Comparison of ENCODE assay signal across 29 mouse cellular contexts in the genomic region with DNA sequence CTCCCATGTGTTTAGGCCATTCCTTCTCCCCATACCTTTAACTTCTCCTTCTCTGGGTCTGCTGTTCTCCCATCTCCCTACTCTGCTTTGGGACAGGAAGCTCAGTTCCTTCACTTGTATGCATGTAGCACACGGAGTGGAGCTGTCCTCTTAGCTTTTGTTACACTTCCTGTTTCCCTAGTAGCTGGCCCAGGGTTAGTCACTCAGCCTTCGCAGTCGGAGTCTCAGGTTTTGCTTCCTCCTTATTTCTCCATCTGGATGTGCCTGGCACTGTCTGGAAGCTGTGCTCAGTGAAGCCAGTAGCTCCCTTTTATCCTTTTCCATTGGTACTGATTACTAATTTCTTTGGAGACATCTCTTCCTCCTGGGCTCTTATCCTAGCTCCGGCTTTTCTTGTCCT.
DNase-seq lines count a peak whose midpoint lies in the region; ATAC-seq and TF ChIP-seq lines count a peak whose summit lies in the region.
"Had no signal": no experiment of that assay in that cellular context is flagged by ENCODE, and none has a peak within 500 bp of the region (broad histone marks: within the 10 kb centered on the region; RNA-seq: fewer than 3 reads in every experiment).

No protein-coding gene starts in this region.

- WGBS in lung, postnatal 0 days: 63% methylated on average over 4 of the region's 4 CpGs
- WGBS in forebrain, embryonic 12.5 days: 82% methylated on average over 4 of the region's 4 CpGs

- no peak for TF ChIP-seq EP300 in lung, postnatal 0 days (IDR thresholded peaks at IDR 0.05)

- H3K4me3 ChIP-seq in lung, postnatal 0 days (ENCODE audit: low read depth, low read length): no peak overlapping the region
- H3K4me3 ChIP-seq in forebrain, embryonic 12.5 days (replicated peaks): no peak overlapping the region
- H3K4me3 ChIP-seq: erythroblast, embryonic 14.5 days; heart, embryonic 12.5 days; hindbrain, embryonic 13.5 days; limb, embryonic 10.5 days; limb, embryonic 15.5 days; megakaryocyte, embryonic 14.5 days; midbrain, embryonic 12.5 days; myocyte; stomach, embryonic 15.5 days had no signal

- TF ChIP-seq CTCF in lung, postnatal 0 days (IDR thresholded peaks at IDR 0.05): no peak

- no peaks in the 10 kb centered on the region for H3K36me3 ChIP-seq in lung, postnatal 0 days (ENCODE audit: insufficient read depth, low read length)
- peaks cover 19% of the 10 kb centered on the region for H3K36me3 ChIP-seq in forebrain, embryonic 12.5 days (replicated peaks)

- ATAC-seq in frontal cortex, adult (ENCODE audit: low TSS enrichment): peak; percentile 73
- ATAC-seq in lung, postnatal 0 days: no peak
- no peak for ATAC-seq in forebrain, embryonic 12.5 days (ENCODE audit: low FRiP score)
- ATAC-seq: activated CD4-positive, CD25-positive, alpha-beta regulatory T cell, adult 4 months; intestine, postnatal 0 days had no signal

- DNase-seq in frontal cortex, adult 2 months (ENCODE audit: extremely low spot score in 1 of 2, low spot score in 1 of 2): no peak
- DNase-seq in lung, postnatal 0 days (ENCODE audit: low spot score): peak; percentile 11
- DNase-seq in lung, postnatal 36 days: no peak
- DNase-seq in induced T-regulatory cell, adult 2 months (ENCODE audit: low read depth): peak; percentile 14
- DNase-seq in adrenal gland, postnatal 14 days: no peak
- no peak for DNase-seq in cerebellum, postnatal 36 days
- DNase-seq: adrenal gland, adult 2 months; cerebellum, adult 8-10 months; cerebellum, postnatal 25 days; gastrocnemius, postnatal 25 days; heart, adult 18-20 months; heart, postnatal 4 days; layer of hippocampus, postnatal 36 days; lung, postnatal 10 days; thymus, postnatal 14 days had no signal

- H3K27ac ChIP-seq in lung, postnatal 0 days (ENCODE audit: low read length): no peak overlapping the region
- H3K27ac ChIP-seq in forebrain, embryonic 12.5 days: no peak overlapping the region
- H3K27ac ChIP-seq: hindbrain, embryonic 13.5 days; limb, embryonic 10.5 days; limb, embryonic 15.5 days; liver, embryonic 14.5 days; midbrain, embryonic 12.5 days; stomach, embryonic 15.5 days had no signal

- peaks cover 3% of the 10 kb centered on the region; the same call in 1 of the 2 replicates for H3K4me1 ChIP-seq in lung, postnatal 0 days (ENCODE audit: insufficient read depth, low read depth, low read length)
- no peaks in the 10 kb centered on the region for H3K4me1 ChIP-seq in forebrain, embryonic 12.5 days
- H3K4me1 ChIP-seq: heart, embryonic 12.5 days; hindbrain, embryonic 13.5 days; limb, embryonic 10.5 days; limb, embryonic 15.5 days; stomach, embryonic 15.5 days had no signal

- H3K9ac ChIP-seq in lung, postnatal 0 days (replicated peaks; ENCODE audit: low read depth): no peak overlapping the region
- no peak overlapping the region for H3K9ac ChIP-seq in forebrain, embryonic 12.5 days
- H3K9ac ChIP-seq: heart, embryonic 12.5 days; hindbrain, embryonic 13.5 days; limb, embryonic 15.5 days; liver, embryonic 14.5 days; midbrain, embryonic 12.5 days; stomach, embryonic 15.5 days had no signal

- H3K4me2 ChIP-seq in lung, postnatal 0 days (replicated peaks; ENCODE audit: low read depth, low read length): no peak overlapping the region
- H3K4me2 ChIP-seq in forebrain, embryonic 12.5 days: no peak overlapping the region
- H3K4me2 ChIP-seq: heart, embryonic 12.5 days; hindbrain, embryonic 13.5 days; limb, embryonic 15.5 days; midbrain, embryonic 12.5 days; stomach, embryonic 15.5 days had no signal

- no peaks in the 10 kb centered on the region for H3K9me3 ChIP-seq in lung, postnatal 0 days (ENCODE audit: low read length)
- no peaks in the 10 kb centered on the region for H3K9me3 ChIP-seq in forebrain, embryonic 12.5 days
- H3K9me3 ChIP-seq: heart, embryonic 12.5 days; hindbrain, embryonic 13.5 days; limb, embryonic 10.5 days; limb, embryonic 15.5 days; megakaryocyte, embryonic 14.5 days; midbrain, embryonic 12.5 days; stomach, embryonic 15.5 days had no signal

- H3K27me3 ChIP-seq in lung, postnatal 0 days (replicated peaks; ENCODE audit: insufficient read depth, low read length): no peaks in the 10 kb centered on the region
- no peaks in the 10 kb centered on the region for H3K27me3 ChIP-seq in forebrain, embryonic 12.5 days
- H3K27me3 ChIP-seq: heart, embryonic 12.5 days; hindbrain, embryonic 13.5 days; limb, embryonic 15.5 days; midbrain, embryonic 12.5 days; stomach, embryonic 15.5 days had no signal

Comparison
In these comparisons a context has a peak if more than half of its experiments do, and no peak if none do; other contexts are left out.
1. DNase-seq: peak in lung, postnatal 0 days (single experiment) and induced T-regulatory cell, adult 2 months (single experiment); none in frontal cortex, adult 2 months (0 of 2), lung, postnatal 36 days (single experiment), adrenal gland, postnatal 14 days (single experiment) and cerebellum, postnatal 36 days (0 of 2).